Mouse (Mus musculus) monocyte, adult 5-6 weeks (primary cell): ENCODE measurements around the gene Asxl2. TPM values are rescaled to one million over a fixed set of nuclear protein-coding genes. Genes with fewer than 3 reads are reported as not detected.
"Not testable (repeated sequence)": the region's sequence is repeated elsewhere in the genome, so short reads cannot be mapped to it uniquely, and the experiment has no call there.

Source experiments
- ATAC-seq: fragments of 153-309, 156-312 bp; replicated peaks from 2 replicates; pipeline ENCODE4 v1.8.0; 2017; ENCODE audit warnings: mild to moderate bottlenecking; ENCODE audit not compliant: low TSS enrichment, insufficient number of reproducible peaks, severe bottlenecking, poor library complexity, low FRiP score
- total RNA-seq: library from RNA; stranded (forward); fragments of 200-1000, 200-491, 200-594 nt; gene quantifications from 3 replicates; pipeline ENCODE4 v1.2.3, GENCODE M21; 2017

The Asxl2 gene
- total RNA-seq, 1 experiment from 2014 or later, result 29.1 TPM

- ATAC-seq, result not testable (repeated sequence)
Observed at GRCm38 (mm10) chr12:3535446-3535845, 108.8 kb downstream of the Asxl2 start.

- no peak for ATAC-seq
Observed at GRCm38 (mm10) chr12:3537616-3538015, 111.0 kb downstream of the Asxl2 start.

GRCm38 (mm10) chr12:3538036-3538435 lies 111.4 kb downstream of the Asxl2 start:
- no peak for ATAC-seq

- no peak for ATAC-seq
Observed at GRCm38 (mm10) chr12:3539605-3540004, 112.9 kb downstream of the Asxl2 start.

- no peak for ATAC-seq
Observed at GRCm38 (mm10) chr12:3540871-3541270, 114.2 kb downstream of the Asxl2 start.

GRCm38 (mm10) chr12:3545451-3545850 lies 118.8 kb downstream of the Asxl2 start:
- ATAC-seq, result no peak

- ATAC-seq, result no peak
Observed at GRCm38 (mm10) chr12:3546121-3546658, 119.5 kb downstream of the Asxl2 start.

- ATAC-seq, result no peak
Observed at GRCm38 (mm10) chr12:3546781-3547180, 120.1 kb downstream of the Asxl2 start.

GRCm38 (mm10) chr12:3547506-3547905 lies 120.8 kb downstream of the Asxl2 start:
- ATAC-seq, result no peak

GRCm38 (mm10) chr12:3547911-3548310 lies 121.3 kb downstream of the Asxl2 start:
- no peak for ATAC-seq

GRCm38 (mm10) chr12:3548582-3549211 lies 122.0 kb downstream of the Asxl2 start:
- ATAC-seq, result no peak; the same call in 1 of the 2 replicates

- no peak for ATAC-seq
Observed at GRCm38 (mm10) chr12:3550280-3550679, 123.6 kb downstream of the Asxl2 start.

Other genes with a start within 250 kb of the Asxl2 start
- gene Rab10, start 116.9 kb upstream of the Asxl2 start, total RNA-seq, result 146 to 170 TPM (median 169 TPM) in 3 replicates
- gene Kif3c, start 61.7 kb upstream of the Asxl2 start, total RNA-seq, result 2.4 to 7.8 TPM (median 4.4 TPM) in 3 replicates
- 16.8 to 22.1 TPM (median 18.3 TPM) in 3 replicates for gene Dtnb, start 145.5 kb downstream of the Asxl2 start, total RNA-seq